Mouse (Mus musculus) heart, adult 11 months (tissue): ENCODE measurements around the gene Hs1bp3.

Source experiments
- DNase-seq: peaks from one replicate; pipeline ENCODE4 v3.0.0; 2022

The Hs1bp3 gene

DNA sequence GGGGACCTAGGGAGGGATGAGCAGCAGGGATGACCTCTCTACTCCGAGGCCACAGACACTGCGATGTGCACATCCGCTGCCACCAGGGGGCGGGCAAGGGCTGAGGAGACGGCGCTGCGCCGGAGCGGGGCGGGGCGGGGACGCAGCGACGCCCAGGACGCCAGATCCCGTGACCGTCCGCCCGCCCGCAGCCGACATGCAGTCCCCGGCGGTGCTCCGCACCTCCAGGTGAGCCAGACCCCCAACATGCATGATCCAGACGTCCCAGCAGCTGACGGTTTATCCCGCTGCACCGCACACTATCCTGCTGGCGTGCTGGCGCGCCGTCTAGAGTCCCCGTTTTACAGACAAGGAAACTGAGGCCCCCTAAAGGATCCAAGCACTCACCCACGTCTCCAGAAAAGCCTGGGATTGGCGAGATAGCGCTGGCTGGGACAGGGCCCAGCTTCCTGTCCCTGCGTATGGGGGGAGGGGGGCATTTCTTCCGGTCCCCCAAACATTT, at the start of gene Hs1bp3:
Hs1bp3 (plus strand) TSS at position 163 of the 502 bp plus-strand sequence.
- DNase-seq: peak; percentile 98

DNA sequence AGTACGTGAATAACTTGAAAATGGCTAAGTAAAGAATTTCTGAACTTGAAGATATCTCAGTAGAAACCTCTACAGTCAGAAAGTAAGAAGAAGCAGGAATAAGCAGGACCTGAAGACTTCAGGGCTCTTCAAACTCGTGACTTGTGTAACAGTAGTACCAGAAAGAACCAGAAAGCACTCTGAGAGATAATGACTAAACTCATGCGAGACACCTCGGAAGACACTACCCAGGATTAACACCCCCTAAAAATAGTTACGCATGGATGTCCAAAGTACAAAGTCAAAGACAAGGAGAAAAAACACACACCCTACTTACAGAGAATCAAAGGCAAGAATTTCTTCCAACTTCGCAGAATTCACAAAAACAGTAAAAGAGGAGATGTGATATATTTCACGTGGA, 46.9 kb upstream of the Hs1bp3 start:
- DNase-seq: no peak

- DNase-seq: peak; percentile 48
Measured at GRCm38 (mm10) chr12:8269627-8270026, 43.6 kb upstream of the Hs1bp3 start.

DNA sequence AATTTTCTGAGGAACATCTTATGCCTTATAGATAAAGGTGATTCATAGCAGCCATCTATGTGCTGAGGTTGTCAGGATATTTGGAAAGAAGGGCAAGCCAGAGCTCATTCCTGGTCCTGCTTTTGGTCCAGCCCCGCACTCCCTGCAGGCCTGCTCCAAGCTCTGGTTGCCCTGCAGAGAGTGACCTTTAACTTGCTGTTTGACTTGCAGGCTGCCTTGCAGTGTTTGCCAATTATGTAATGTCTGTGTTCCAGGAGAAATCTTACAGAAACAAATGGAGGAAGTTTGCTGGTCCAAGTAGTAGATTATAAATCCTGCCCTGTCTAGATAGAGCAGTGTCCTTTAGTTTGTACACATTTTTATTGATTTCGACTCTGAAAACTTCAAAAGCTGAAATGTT, 41.8 kb upstream of the Hs1bp3 start:
- DNase-seq: peak; percentile 92

GRCm38 (mm10) chr12:8273471-8274171, 39.6 kb upstream of the Hs1bp3 start:
- DNase-seq: peak; percentile 85

DNA sequence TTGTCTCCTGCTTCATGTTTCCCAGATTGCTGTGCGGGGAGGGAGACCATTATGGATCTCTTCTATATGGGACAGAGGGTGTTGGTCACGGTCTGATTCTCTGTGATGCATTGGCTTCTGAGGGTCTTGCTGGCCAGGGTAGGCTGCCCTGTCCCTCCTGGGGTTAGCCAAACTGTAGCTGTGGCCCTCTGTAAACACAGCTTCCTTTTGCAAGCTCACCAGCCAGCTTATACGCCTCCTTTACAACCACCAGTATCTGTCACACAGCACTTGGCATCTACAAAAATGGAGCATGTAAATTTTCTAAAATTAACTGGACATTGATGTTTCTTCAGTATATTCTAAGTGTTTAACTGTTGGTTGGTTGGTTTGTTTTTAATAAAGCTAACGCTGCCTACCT, 37.8 kb upstream of the Hs1bp3 start:
- peak; percentile 54 for DNase-seq

DNA sequence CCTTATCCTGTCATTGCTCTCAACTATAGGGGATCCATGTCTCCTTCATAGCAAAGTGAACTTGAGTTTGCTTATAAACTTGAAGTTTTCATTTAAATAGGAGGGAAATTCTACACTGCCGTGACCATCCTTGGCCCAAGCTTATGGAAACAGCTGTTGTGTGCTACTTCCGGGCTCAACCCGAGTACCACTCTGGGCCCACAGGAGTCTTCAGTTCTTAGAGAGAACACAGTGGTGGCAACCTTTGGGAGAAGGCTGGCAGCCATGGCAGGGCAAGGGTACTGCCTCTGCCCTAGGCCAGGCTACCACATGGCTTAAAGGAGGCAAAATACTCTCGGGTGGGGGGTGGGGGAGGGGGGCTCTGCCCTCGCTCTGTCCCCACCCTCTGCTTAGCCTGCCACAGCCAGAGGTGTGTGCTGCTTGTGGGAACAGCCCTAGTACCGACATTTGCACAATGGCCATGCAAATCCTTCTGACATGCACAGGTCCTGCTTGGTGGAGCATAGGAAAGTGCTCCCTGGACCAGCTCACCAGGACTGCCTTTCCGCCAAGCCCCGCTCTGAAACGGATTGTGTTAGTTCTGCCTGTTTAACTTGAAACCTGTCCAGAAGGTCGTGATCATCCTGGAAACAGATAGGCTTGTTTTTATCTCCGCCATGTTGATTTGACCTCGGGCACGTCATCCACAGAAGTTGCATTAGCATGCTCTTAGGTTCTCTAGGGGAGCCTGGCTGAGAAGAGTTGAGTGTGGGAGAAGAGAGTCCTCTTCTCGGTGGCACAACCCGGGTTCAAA, 31.8 kb upstream of the Hs1bp3 start:
- peak; percentile 90 for DNase-seq

DNA sequence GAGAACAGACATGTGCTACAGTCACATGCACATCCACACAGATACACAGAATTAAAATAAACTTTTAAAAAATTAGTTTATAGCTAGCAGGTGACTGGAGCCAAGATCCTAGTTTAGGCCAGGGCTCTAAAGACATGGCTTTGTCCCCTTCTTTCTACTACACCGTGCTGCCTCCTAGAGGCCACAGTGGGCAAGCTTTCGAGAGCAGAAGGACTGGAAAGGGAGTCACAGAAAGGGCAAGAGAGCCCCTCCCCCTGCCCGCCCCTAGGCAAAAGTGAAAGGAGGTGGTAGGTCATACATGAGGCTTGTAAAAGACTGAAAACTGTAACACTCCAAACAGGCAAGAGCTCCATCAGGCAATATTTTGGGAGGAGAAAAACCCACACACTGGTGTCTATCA, 25.3 kb upstream of the Hs1bp3 start:
- peak; percentile 61 for DNase-seq

DNA sequence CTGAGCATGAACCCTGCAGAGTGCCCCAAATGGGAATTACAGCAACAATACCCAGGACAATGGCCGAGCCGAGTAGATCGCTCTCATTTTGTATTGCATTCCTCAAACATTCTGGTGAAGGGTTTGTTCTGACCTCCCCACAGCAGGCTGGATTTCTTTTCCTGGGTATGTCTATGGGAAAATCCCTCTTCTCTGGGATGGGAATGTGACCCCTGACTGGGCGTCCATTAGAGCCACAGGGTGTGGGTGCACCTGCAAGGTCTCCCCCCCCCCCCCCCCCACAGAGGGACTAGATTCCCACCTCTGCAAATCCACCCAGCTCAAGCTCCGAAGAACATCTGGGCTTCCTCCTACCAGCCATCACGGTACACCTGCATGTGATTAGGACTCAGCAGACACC, 24.1 kb upstream of the Hs1bp3 start:
- DNase-seq: no peak

GRCm38 (mm10) chr12:8289499-8289898, 23.7 kb upstream of the Hs1bp3 start:
- DNase-seq: peak; percentile 83

DNA sequence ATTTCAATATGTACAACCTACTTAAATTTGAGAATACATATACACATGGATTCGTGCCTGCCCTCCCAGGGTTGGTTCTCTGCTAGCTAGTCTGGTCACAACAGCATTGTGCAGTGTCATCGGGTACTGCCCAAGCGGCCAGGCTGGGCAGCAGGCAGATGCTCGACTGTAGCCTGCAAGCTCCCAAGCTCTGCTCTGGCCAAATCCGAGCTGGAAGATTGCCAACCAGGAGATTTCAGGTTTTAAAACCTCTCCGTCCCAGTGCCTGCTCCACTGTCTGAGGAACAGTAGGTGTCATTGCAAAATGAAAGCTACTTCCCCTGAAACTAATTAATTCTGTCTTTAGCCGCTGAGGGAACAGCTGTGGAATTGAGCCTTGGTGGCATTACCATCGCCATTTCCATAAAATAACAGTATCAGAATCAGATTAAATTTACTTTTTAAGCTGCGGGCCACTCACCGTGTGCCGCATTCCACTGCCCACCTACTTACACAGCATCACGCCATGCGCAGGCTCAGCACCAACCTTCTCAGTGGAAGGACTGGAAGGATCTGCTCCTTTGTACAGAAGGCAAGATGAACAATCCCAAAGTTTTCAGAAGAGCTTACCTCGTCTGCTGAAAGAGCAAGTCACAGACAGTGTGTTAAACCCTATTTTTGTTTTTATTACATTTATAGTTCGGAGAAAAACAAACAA, 21.9 kb upstream of the Hs1bp3 start:
- peak; percentile 88 for DNase-seq

- DNase-seq: peak; percentile 91
Measured at GRCm38 (mm10) chr12:8295307-8295913, 17.8 kb upstream of the Hs1bp3 start.

DNA sequence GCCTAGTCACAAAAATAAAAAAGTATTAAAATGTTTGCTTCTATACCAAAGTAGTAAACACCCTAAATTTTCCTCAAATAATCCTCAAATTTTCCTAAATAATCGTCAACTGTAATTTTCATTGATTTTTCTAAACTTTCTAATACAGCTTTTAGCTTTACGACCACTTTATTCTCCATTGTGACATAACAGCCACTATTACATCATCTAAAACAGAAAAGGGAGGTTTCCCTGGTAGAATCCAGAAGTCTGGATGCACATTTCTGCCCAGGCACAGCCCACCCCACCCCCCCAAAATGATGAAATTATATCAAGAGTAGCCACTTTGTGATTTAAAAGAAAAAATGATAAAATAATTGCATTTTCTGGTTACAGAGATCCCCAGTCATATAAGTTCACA, 17.1 kb upstream of the Hs1bp3 start:
- no peak for DNase-seq

DNA sequence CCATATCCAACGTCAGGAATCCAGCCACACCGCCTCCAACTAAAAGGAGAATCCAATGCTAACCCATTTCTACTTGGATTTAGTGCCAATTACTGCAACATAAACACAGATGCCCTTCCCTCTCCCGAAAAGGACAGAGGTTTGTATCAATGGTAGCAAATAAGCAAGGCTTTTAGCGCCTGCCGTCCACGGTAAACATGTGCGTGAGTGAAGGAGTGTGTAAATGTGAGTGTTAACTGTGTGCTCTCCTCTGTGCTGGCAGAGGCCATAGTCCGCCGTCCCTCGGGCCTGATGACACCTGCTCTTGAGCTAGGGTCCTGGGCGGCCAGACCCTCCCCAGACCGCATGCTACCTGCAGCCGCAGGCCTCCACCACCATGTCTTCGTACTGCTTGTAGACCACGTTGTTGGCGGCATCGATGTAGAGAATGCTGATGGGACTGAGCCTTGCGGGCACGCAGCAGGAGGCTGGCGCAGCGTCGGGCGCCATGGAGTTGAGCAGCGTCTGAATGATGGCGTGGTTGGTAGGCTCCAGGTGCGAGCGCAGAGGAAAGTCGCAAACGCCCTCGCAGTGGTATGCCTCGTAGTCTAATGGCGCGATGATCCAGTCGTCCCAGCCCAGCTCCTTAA, 15.5 kb upstream of the Hs1bp3 start:
- DNase-seq: peak; percentile 76

DNA sequence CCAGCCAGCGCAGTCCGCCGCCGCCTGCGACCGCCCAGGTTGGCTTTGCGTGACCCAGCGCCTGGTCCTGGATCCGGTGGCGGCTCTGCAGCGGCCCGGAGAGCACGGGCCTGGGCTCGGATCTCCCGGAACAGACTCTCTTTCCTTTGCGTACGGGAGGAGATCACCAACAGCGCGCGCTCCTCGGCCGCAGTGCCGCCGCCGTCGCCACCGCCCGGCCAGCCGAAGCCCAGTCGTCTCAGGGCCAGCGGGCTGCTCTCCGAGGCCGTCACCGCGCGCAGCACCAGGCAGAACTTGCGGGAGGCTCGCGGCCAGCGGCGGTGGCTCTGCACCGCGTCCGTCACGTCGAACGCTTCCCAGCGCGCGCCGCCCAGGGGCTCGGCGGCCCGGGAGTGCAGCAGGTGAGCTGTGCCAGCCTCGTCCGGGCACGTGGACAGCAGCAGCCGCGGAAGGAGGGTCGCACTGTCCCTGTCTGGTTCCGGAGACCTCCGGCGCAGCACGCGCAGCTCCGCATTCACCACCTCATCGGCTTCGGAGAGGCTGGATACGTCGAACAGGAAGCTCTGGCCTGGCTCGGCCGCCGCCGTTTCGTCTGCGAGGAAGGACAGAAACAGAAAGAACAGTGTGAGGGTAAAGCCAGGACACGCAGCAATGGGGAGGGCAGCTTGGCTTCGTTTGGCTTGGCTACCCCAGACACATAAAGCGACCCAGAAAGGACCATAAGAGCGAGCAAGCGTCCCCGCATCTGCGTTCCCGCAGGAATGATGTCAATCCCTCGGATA, 14.7 kb upstream of the Hs1bp3 start:
- peak; percentile 86 for DNase-seq

DNA sequence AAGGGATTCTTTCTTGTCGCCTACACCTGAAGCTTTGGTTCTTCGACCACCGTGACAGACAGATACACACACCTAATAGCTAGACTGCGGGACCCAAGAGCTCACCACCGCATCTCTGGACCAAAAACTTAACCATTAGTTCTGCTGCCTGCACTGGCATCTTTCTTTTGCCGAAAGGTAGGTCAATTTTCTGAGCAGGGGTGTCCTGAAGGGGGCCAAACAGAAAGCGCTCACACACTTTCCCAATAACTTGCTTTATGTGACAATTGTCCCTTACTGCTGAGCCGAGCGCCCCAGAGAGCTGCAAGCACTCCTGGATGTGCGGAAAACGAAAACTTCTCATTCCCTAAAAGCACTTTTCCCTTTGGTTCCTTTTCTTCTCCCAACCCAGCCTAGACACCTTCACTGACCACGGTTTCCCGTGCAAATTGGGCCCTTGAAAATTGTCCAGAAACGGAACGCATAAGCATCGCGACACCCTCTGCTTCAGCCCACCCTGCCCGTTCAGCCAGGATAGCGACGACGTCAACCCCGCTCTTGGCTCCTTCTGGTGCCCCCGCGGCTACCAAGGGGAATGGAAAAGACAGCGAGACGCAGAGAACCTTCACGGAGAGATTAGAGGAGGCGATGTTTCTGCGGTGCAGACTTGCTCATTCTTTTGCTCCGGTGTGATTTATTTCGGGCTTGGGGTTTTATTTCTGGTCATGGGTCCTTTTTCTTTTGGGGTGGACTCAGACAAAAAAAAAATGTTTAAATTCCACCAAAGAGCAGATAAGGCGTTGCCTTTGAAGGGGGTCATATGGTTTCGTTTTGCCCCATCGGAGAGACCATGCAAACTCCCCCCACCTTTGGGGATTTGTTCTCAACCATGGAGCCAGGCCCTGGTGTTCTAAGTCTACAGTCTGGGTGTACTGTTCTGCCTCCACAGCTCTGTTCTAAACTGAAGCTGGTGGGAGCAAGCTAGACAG, 13.8 kb upstream of the Hs1bp3 start:
- DNase-seq: peak; percentile 81

DNA sequence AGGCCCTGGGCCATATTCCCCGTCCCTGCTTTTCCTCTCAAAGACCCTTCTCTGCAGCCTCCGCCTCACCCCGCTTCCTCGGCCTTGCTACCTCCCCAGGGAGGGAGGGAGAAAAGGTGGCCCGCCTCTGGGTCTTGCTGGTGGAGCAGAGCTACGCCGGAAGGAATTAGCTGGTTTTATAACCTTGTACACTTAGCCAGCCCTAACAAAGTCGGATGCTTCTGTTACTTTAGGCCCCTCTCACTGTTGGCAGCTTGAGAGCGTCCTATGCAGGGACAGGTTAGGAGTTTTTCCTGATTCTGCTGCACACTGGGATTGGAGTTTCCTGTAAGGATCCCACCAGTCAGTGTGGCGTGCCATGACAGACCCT, 13.1 kb upstream of the Hs1bp3 start:
- peak; percentile 80 for DNase-seq

- no peak for DNase-seq
Measured at GRCm38 (mm10) chr12:8300521-8300920, 12.7 kb upstream of the Hs1bp3 start.

DNA sequence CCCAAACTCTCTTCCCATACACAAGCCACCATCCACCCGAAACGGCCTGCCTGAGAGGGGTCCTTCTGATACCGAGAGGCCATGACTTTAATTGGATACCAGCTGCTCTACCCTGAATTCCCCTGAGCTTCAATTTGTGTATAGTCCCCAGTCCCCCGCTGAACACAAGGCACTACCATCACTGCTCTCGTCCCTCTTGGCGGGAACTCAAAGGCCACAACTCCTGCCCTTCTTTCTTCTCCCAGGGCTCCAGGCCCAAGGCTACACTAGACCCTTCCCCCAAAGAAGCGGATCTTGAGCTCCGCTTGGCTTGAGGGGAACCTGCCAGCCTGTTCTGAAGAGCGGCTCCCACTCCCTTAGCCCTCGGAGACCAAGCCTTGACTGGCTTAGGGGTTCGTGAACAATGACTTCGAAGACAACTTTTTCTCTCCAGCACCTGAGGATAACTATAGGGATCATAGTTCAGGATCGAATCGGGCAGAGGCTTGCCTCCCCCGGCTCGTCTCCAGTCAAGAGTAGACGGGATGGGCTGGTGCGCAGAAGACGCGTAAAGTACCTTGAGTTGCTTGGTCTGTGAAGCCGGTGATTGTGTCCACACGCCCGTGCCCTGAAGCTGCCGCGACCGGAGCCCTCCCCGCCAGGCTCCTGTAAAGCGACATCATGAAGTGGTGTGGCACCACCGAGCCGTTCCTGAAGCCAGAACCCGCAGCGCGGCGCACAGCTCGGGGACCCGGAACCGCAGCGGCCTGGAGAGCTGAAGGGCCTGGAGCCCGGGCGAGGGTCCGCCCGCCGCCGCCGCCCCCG, 12.0 kb upstream of the Hs1bp3 start:
- DNase-seq: peak; percentile 87
